Mouse (Mus musculus): ENCODE data around the gene Slc6a12.

Gene Slc6a12

DNA sequence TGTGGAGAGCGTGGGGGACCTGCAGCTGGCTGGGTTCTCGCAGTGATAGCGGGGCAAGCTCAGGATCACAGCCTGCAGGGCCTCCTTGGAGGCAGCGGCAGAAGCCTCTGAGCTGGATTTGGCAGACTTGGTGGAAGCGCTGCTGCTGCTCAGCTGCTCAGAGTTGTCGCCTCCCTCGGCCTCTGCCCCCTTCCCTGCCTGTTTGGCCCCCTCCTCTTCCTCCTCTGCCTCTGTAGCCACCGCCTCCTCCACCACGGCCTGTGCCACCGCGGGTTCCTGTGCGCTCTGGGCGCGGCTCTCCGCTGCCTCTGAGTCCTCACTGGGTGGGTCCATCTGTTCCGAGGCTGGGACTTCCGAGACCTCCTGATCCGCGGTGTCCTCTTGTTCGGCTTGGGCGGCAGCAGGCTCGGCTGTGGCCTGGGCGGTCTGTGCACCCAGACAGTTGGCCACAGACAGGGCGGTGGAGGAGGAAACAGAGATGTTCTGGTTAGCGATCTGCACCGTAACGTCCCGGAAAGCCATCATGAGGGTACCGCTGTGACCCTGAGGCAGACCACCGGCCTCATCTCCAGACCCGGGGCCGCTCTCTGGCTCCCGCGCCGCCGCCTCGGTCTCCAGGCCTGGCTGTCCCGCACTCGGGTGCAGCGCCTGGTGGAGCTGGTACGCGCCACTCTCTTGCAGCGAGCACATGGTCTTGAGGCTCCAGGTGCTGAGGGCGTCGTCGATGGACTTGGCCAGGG lies 69.9 kb downstream of the Slc6a12 start:
- DNase-seq (ENCODE audit: low read depth, low spot score) = peak; percentile 44

All from ES-CJ7 (cell line).